Mouse (Mus musculus): ENCODE measurements at regions not wholly inside any gene's neighbourhood (a gene's known extent, or its start where the extent isn't known, plus 50 kb on each side); places are given as distances from the start of the nearest gene placed in this dataset.

DNA sequence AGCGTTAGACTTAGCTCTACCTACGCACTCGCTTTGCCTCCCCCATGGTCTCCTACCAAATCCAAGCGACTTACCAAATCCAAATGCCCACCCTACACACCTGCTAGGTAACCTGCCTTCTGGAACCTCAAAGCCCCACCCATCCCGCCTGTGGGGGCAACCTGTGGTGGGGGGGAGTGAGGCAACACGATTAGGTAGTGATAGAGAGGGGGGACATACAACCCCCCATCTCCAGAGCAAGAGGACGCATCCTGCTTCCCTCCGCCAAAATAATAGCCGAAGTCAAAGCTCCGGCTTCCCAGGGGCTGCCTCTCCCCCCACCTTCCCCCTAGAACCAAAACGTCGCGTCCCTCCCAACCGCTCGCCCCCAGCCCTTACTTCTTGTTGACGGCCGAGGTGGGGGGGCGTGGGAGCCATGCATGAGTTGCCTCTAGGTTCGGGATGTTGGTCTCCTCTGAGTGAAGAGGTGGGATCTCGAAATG lies 181.4 kb upstream of the Mkln1 start:
- TF ChIP-seq POLR2A (IDR thresholded peaks at IDR 0.05; ENCODE audit: extremely low read depth, insufficient read depth, low read length) = 0 out of 2 replicates have a peak, but pooled peaks have one; percentile 17
- TF ChIP-seq CTCF (IDR thresholded peaks at IDR 0.05; ENCODE audit: extremely low read depth, insufficient read depth, low read length) = no peak
- H3K4me1 ChIP-seq (ENCODE audit: control insufficient read depth, insufficient read depth, low read length) = peaks cover 4% of the 10 kb centered on the region; the same call in 1 of the 2 replicates
- peak overlapping the region; percentile 100 for H3K27ac ChIP-seq (ENCODE audit: insufficient read depth, low read length)

DNA sequence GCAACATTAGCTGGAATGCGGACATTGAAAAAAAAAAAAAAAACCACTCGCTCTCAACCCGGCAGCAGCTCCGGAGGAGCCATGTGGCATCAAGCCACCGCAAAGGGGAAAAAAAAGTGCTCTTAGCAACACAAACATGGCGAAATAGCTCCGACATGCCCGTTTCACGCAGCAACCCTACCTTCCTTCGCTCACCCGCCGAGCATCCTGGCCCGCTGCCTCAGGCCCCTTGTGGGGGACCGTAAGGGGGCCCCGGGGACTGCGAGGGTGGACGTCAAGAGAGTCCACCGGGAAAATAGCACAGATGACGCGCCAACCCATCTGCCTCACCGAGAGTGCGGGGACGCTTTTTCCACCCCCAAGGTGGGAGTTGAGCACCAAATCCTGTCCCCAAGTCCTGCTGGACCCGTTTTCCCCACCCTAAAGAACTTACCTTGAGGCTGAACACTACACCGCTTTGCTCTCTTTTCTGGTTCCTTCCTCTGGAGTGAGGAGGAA lies 180.8 kb upstream of the Mkln1 start:
- H3K4me3 ChIP-seq (ENCODE audit: insufficient read depth, low read length) = peak overlapping the region; percentile 99
- peaks cover 3% of the 10 kb centered on the region; the same call in 1 of the 2 replicates for H3K4me1 ChIP-seq (ENCODE audit: control insufficient read depth, insufficient read depth, low read length)
- TF ChIP-seq CTCF (IDR thresholded peaks at IDR 0.05; ENCODE audit: extremely low read depth, insufficient read depth, low read length) (no peak), POLR2A (IDR thresholded peaks at IDR 0.05; ENCODE audit: extremely low read depth, insufficient read depth, low read length) (no peak)
- H3K27ac ChIP-seq (ENCODE audit: insufficient read depth, low read length) = peak overlapping the region; percentile 96

More for the DNA sequence above, 181.4 kb upstream of the Mkln1 start:
- H3K4me3 ChIP-seq (ENCODE audit: insufficient read depth, low read length) = peak overlapping the region; percentile 99

DNA sequence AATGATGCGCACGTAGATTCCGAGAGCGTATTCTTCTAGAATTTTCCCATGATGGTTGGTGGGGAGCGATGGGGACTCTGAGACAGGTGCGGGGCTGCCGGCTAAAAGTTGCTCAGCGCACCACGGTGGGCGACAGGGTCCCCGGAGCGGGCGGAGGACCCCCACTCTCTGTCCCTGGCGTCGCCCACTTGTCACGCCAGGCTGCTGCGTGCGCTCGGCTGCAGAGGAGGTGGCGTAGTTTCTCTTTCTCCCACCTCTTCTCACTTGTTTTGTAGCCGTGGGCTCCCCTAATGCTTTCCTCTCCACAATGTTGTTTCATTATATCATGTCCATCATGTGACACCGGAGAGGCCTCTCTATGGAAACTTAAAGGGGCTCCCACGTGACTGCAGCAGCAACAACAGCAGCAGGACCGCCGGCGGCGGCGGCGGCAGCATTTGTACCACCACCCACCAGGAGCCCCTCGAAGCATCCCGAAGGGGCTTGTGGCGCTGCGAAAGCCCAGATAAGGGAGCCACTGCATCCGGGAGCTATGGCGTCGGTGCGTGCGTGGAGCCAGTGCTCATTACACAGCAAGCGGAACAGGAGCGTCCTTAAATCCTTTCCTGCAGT lies 180.3 kb upstream of the Mkln1 start:
- Histone ChIP-seq H3K4me1 (ENCODE audit: control insufficient read depth, insufficient read depth, low read length) (peaks cover under 1% of the 10 kb centered on the region; the same call in 1 of the 2 replicates), H3K4me3 (ENCODE audit: insufficient read depth, low read length) (peak overlapping the region; percentile 99), H3K27ac (ENCODE audit: insufficient read depth, low read length) (peak overlapping the region; percentile 96)
- TF ChIP-seq CTCF (IDR thresholded peaks at IDR 0.05; ENCODE audit: extremely low read depth, insufficient read depth, low read length) = no peak
- TF ChIP-seq POLR2A (IDR thresholded peaks at IDR 0.05; ENCODE audit: extremely low read depth, insufficient read depth, low read length) = peak; percentile 88; the same call in 1 of the 2 replicates

DNA sequence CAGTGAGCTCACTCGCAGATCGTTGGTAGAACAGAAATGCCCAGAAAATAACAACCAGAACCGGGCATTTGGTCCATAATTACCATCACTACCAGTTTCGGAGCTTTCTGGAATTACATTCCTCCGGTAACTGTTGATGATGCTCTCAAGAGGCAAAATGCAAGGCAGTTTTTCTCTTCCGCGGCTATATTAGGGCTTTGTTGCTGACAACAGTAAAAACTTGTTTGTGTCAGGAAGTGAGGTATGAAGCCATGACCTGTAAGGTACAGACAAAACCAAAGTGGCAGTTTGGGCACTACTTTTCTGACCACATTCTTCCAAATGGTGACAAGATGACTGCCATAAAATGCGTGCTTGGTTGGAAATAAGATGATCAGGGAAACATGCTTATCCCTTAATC lies 179.7 kb upstream of the Mkln1 start:
- Histone ChIP-seq H3K27ac (ENCODE audit: insufficient read depth, low read length) (peak overlapping the region; percentile 96), H3K4me3 (ENCODE audit: insufficient read depth, low read length) (peak overlapping the region; percentile 99), H3K4me1 (ENCODE audit: control insufficient read depth, insufficient read depth, low read length) (no peaks in the 10 kb centered on the region; the same call in 1 of the 2 replicates)
- TF ChIP-seq CTCF (IDR thresholded peaks at IDR 0.05; ENCODE audit: extremely low read depth, insufficient read depth, low read length) (no peak), POLR2A (IDR thresholded peaks at IDR 0.05; ENCODE audit: extremely low read depth, insufficient read depth, low read length) (no peak)

DNA sequence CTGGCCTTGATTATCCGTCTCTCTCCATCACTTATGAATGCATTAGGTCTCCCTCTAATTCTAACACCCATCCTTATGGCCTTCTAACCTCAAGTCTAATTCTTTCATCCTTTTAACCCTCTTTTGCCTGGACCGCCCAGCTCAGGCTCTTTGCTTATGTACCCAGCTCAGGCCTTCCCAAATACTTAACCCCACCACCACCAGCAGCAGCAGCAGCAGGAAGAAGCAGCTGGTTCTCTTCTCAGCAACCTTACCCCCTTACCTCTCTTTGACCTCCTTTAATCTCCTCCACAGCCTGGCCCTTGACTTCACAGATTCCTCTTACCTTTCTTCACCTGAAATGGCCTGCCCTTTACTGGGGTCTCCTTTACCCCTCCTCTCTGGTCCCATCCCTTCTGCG lies 178.8 kb upstream of the Mkln1 start:
- 0 out of 2 replicates have a peak, but pooled peaks have one; percentile 14 for TF ChIP-seq POLR2A (IDR thresholded peaks at IDR 0.05; ENCODE audit: extremely low read depth, insufficient read depth, low read length)
- no peak for TF ChIP-seq CTCF (IDR thresholded peaks at IDR 0.05; ENCODE audit: extremely low read depth, insufficient read depth, low read length)
- Histone ChIP-seq H3K4me1 (ENCODE audit: control insufficient read depth, insufficient read depth, low read length) (no peaks in the 10 kb centered on the region), H3K4me3 (ENCODE audit: insufficient read depth, low read length) (peak overlapping the region; percentile 99), H3K27ac (ENCODE audit: insufficient read depth, low read length) (peak overlapping the region; percentile 97)

DNA sequence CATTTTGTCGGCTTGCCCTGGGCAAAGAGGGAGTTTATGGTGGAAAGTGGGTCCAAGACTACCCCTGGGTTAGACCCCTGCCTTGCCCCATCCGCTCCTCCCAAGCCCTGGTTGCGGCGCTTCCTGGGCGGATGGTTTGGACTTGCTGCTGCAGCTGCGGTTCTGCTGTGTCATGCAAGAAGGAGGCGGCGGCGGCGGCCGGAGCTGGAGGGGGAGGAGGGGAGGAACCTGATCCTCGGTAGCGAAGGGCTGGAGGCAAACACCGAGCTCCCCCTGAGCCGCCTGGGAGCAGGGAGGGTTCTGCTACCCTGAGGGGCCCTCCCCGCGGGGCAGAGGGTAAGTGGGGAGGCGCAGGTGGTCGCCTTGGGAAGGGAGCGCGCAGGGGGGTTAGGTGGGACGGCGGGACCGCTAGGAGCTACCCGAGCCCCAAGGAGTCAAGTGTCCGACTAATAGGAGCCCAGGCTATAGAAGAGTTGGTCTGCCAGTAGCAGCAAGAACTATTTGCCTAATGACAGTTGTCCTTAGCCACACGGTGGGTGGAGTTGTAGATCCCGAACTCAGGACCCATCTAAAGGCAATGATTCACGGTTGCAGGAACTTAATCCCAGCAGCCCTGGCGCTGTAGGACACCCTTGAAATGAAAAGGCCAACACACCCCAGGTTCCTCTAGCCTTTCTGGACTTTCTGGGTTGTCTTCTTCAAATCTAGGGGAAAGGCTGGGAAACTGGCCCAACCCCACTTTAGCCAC lies 178.2 kb upstream of the Mkln1 start:
- peak overlapping the region; percentile 97 for H3K27ac ChIP-seq (ENCODE audit: insufficient read depth, low read length)
- H3K4me1 ChIP-seq (ENCODE audit: control insufficient read depth, insufficient read depth, low read length) = no peaks in the 10 kb centered on the region
- TF ChIP-seq CTCF (IDR thresholded peaks at IDR 0.05; ENCODE audit: extremely low read depth, insufficient read depth, low read length) (no peak), POLR2A (IDR thresholded peaks at IDR 0.05; ENCODE audit: extremely low read depth, insufficient read depth, low read length) (peak; percentile 37; the same call in 1 of the 2 replicates)
- H3K4me3 ChIP-seq (ENCODE audit: insufficient read depth, low read length) = peak overlapping the region; percentile 99

DNA sequence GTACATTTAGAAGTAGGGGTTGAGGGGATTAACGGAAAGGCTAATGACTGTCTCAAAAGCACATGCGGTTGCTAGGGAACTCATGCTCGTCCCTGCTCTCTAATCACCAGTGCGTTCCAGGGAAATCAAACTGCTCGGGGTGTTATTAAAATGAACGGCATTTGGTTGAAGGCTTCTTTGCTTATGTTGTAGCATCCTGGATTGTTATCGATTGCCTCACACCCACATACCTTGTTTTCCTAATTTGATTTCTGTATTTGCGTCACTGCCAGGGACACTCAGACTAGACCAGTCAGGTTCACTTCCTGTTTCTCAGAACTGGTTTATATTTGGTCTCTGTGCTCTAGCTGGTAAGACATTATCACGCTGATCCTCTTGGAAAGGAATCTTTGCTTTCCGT lies 177.0 kb upstream of the Mkln1 start:
- peak overlapping the region; percentile 63; the same call in 1 of the 2 replicates for H3K27ac ChIP-seq (ENCODE audit: insufficient read depth, low read length)
- H3K4me1 ChIP-seq (ENCODE audit: control insufficient read depth, insufficient read depth, low read length) = no peaks in the 10 kb centered on the region
- peak overlapping the region; percentile 99 for H3K4me3 ChIP-seq (ENCODE audit: insufficient read depth, low read length)
- TF ChIP-seq POLR2A (IDR thresholded peaks at IDR 0.05; ENCODE audit: extremely low read depth, insufficient read depth, low read length) = no peak
- TF ChIP-seq CTCF (IDR thresholded peaks at IDR 0.05; ENCODE audit: extremely low read depth, insufficient read depth, low read length) = no peak

DNA sequence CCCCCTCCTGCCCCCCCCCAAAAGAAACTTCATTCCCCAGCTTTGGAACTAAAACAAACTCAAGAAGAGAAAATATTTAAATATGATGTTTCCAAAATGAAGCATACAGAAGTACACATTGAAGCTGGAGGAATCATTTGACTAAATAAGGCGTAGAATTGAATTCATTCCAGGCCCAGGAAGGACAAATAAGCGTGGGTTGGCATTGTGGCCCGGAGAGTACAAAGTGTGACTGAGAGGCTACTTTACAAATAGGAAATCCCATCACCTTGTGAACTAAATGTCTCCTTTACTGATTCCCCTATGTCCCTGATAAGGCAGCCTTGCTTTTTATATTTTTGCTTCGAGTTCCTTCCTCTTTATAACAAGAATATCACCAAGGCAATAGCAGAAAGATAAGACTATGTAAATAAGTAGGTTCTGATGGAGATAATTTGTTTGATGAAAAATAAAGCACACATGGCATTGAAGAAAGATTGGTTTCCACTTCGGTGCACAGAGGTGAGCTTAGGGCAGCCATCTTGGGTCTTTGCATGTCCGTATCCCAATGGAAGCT lies 176.4 kb upstream of the Mkln1 start:
- TF ChIP-seq CTCF (IDR thresholded peaks at IDR 0.05; ENCODE audit: extremely low read depth, insufficient read depth, low read length) = no peak
- TF ChIP-seq POLR2A (IDR thresholded peaks at IDR 0.05; ENCODE audit: extremely low read depth, insufficient read depth, low read length) = no peak
- no peak overlapping the region for H3K27ac ChIP-seq (ENCODE audit: insufficient read depth, low read length)
- H3K4me1 ChIP-seq (ENCODE audit: control insufficient read depth, insufficient read depth, low read length) = no peaks in the 10 kb centered on the region
- H3K4me3 ChIP-seq (ENCODE audit: insufficient read depth, low read length) = peak overlapping the region; percentile 99; the same call in 1 of the 2 replicates

DNA sequence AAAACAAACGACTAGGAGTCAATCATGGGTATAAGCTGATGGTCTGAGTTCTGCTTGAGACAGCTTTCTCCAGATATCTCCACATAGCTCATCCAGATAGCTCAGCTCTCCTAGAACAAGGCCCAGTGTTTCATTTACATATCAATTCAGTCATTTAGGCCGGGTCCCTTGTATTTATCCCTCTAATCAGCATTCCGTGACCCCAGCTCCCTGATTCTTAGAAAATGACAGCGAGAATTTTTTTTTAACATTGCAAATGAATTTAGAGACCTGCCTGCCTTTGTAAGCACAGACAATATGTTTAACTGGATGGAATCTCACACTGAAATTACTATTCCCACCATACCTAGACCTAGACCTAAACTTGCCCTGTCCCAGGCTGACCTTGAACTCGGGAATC lies 171.1 kb upstream of the Mkln1 start:
- Histone ChIP-seq H3K27ac (ENCODE audit: insufficient read depth, low read length) (no peak overlapping the region), H3K4me3 (ENCODE audit: insufficient read depth, low read length) (no peak overlapping the region), H3K4me1 (ENCODE audit: control insufficient read depth, insufficient read depth, low read length) (no peaks in the 10 kb centered on the region)
- no peak for TF ChIP-seq POLR2A (IDR thresholded peaks at IDR 0.05; ENCODE audit: extremely low read depth, insufficient read depth, low read length)
- TF ChIP-seq CTCF (IDR thresholded peaks at IDR 0.05; ENCODE audit: extremely low read depth, insufficient read depth, low read length) = no peak

All from cortical plate, adult 2 months (tissue).